Mouse (Mus musculus) embryonic facial prominence, embryonic 15.5 days (tissue): ENCODE results near the gene Amh. TPM values are rescaled to one million over a fixed set of nuclear protein-coding genes. Genes with fewer than 3 reads are reported as not detected.

ENCODE experiments used
- ATAC-seq: fragments of 200-750 bp; cut with Nextera tagmentation; 2 replicates; pipeline ENCODE4 v1.8.0; 2017; ENCODE audit warnings: low read depth, moderate TSS enrichment; ENCODE audit not compliant: insufficient number of reproducible peaks, low FRiP score, low TSS enrichment
- H3K27ac ChIP-seq: fragments of 300-500 bp; sonication (generic); replicated peaks from 2 replicates; pipeline ENCODE4 v1.5.1; 2015; ENCODE audit warnings: mild to moderate bottlenecking, inconsistent platforms
- H3K27me3 ChIP-seq: fragments of 300-500 bp; sonication (generic); 2 replicates; pipeline ENCODE4 v1.6.1; 2015; ENCODE audit warnings: inconsistent platforms
- H3K36me3 ChIP-seq: fragments of 300-500 bp; sonication (generic); 2 replicates; pipeline ENCODE4 v1.6.1; 2015; ENCODE audit warnings: mild to moderate bottlenecking, inconsistent platforms
- H3K4me1 ChIP-seq: fragments of 300-500 bp; sonication (generic); 2 replicates; pipeline ENCODE4 v1.6.1; 2015; ENCODE audit warnings: inconsistent platforms
- H3K4me2 ChIP-seq: fragments of 300-500 bp; sonication (generic); replicated peaks from 2 replicates; pipeline ENCODE4 v1.6.1; 2015; ENCODE audit warnings: mild to moderate bottlenecking, inconsistent platforms
- H3K4me3 ChIP-seq: fragments of 300-500 bp; sonication (generic); replicated peaks from 2 replicates; pipeline ENCODE4 v1.5.1; 2015; ENCODE audit warnings: mild to moderate bottlenecking, inconsistent platforms
- H3K9ac ChIP-seq: fragments of 300-500 bp; sonication (generic); 2 replicates; pipeline ENCODE4 v1.6.1; 2015; ENCODE audit warnings: inconsistent platforms
- H3K9me3 ChIP-seq: fragments of 300-500 bp; sonication (generic); replicated peaks from 2 replicates; pipeline ENCODE4 v1.6.1; 2016; ENCODE audit warnings: inconsistent platforms
- WGBS: fragments of 180-500 bp; shearing (Covaris S2); methylation state at CpG from one replicate; pipeline ENCODE4 v1.1.7; 2015; 5-methylcytosine and 5-hydroxymethylcytosine counted together
- polyA plus RNA-seq: library from polyadenylated mRNA; unstranded; fragments of >200 nt; fragmentation: Nextera tagmentation; extraction: Ambion mirVana; gene quantifications from 2 replicates; pipeline ENCODE4 v1.2.1, GENCODE M21; 2015

Amh gene
- polyA plus RNA-seq, 1 experiment from 2014 or later: 0.09 TPM

GRCm38 (mm10) chr10:80798150-80799006 lies 6.7 kb upstream of the Amh start, which contains the start of the genes Sf3a2 and Plekhj1:
TSS of gene Sf3a2 (plus strand) at chr10:80798198.
TSS of gene Plekhj1 (minus strand) at chr10:80798626.
- H3K4me3 ChIP-seq: peak within 1 kb of the TSS; percentile 94
- under 1% methylated on average over 102 of the region's 104 CpGs for WGBS
- H3K27ac ChIP-seq: peak within 1 kb of the TSS; percentile 99
- peaks cover 56% of the 10 kb centered on the region for H3K36me3 ChIP-seq
- peak within 1 kb of the TSS; percentile 92 for H3K9ac ChIP-seq
- no peaks in the 10 kb centered on the region for H3K9me3 ChIP-seq
- peak; percentile 92 for ATAC-seq
- peak within 1 kb of the TSS; percentile 69 for H3K4me2 ChIP-seq
- H3K27me3 ChIP-seq: no peaks in the 10 kb centered on the region
- H3K4me1 ChIP-seq: peaks cover 33% of the 10 kb centered on the region

GRCm38 (mm10) chr10:80799070-80799566 lies 5.9 kb upstream of the Amh start:
- H3K4me2 ChIP-seq: peak overlapping the region; percentile 69
- no peaks in the 10 kb centered on the region for H3K27me3 ChIP-seq
- H3K9me3 ChIP-seq: no peaks in the 10 kb centered on the region
- H3K4me1 ChIP-seq: peaks cover 33% of the 10 kb centered on the region
- peaks cover 56% of the 10 kb centered on the region for H3K36me3 ChIP-seq
- H3K9ac ChIP-seq: peak overlapping the region; percentile 92
- peak overlapping the region; percentile 99 for H3K27ac ChIP-seq
- no peak for ATAC-seq
- WGBS: 2% methylated on average over 18 of the region's 18 CpGs
- H3K4me3 ChIP-seq: peak overlapping the region; percentile 94

GRCm38 (mm10) chr10:80802204-80802912 lies 2.7 kb upstream of the Amh start:
- Histone ChIP-seq H3K27ac (no peak overlapping the region), H3K4me1 (peaks cover 32% of the 10 kb centered on the region), H3K4me2 (no peak overlapping the region), H3K9me3 (no peaks in the 10 kb centered on the region), H3K4me3 (no peak overlapping the region), H3K27me3 (no peaks in the 10 kb centered on the region), H3K36me3 (peaks cover 45% of the 10 kb centered on the region), H3K9ac (no peak overlapping the region)
- ATAC-seq: no peak
- WGBS: 87% methylated on average over 10 of the region's 10 CpGs

- peaks cover 45% of the 10 kb centered on the region for H3K36me3 ChIP-seq
- H3K27ac ChIP-seq: no peak overlapping the region
- no peak overlapping the region for H3K4me3 ChIP-seq
- H3K4me2 ChIP-seq: no peak overlapping the region
- peaks cover 38% of the 10 kb centered on the region for H3K4me1 ChIP-seq
- 86% methylated on average over 3 of the region's 3 CpGs for WGBS
- no peak overlapping the region for H3K9ac ChIP-seq
- no peak for ATAC-seq
- peaks cover under 1% of the 10 kb centered on the region; the same call in 1 of the 2 replicates for H3K27me3 ChIP-seq
- no peaks in the 10 kb centered on the region for H3K9me3 ChIP-seq
Observed at GRCm38 (mm10) chr10:80802996-80803395, 2.0 kb upstream of the Amh start.

- WGBS: 100% methylated on average over 2 of the region's 2 CpGs
- H3K36me3 ChIP-seq: peaks cover 45% of the 10 kb centered on the region
- ATAC-seq: no peak
Observed at GRCm38 (mm10) chr10:80804340-80804739, 703 bp upstream of the Amh start.

GRCm38 (mm10) chr10:80805322-80805721 lies 279 bp downstream of the Amh start:
- Histone ChIP-seq H3K27me3 (peaks cover 21% of the 10 kb centered on the region), H3K9ac (no peak overlapping the region), H3K4me3 (no peak overlapping the region), H3K36me3 (peaks cover 45% of the 10 kb centered on the region), H3K4me2 (no peak overlapping the region), H3K9me3 (no peaks in the 10 kb centered on the region), H3K27ac (no peak overlapping the region), H3K4me1 (peaks cover 47% of the 10 kb centered on the region)
- ATAC-seq: no peak
- WGBS: 73% methylated on average over 5 of the region's 5 CpGs

More at GRCm38 (mm10) chr10:80804340-80804739, 703 bp upstream of the Amh start:
- H3K4me3 ChIP-seq: no peak overlapping the region
- H3K4me2 ChIP-seq: no peak overlapping the region
- H3K27ac ChIP-seq: no peak overlapping the region
- H3K9ac ChIP-seq: no peak overlapping the region
- H3K9me3 ChIP-seq: no peaks in the 10 kb centered on the region
- peaks cover 51% of the 10 kb centered on the region for H3K4me1 ChIP-seq
- peaks cover 14% of the 10 kb centered on the region for H3K27me3 ChIP-seq

- peaks cover 44% of the 10 kb centered on the region for H3K4me1 ChIP-seq
- H3K9me3 ChIP-seq: no peaks in the 10 kb centered on the region
- H3K9ac ChIP-seq: no peak overlapping the region
- H3K27me3 ChIP-seq: peaks cover 26% of the 10 kb centered on the region
- ATAC-seq: peak; percentile 3; the same call in 1 of the 2 replicates
- 18% methylated on average over 3 of the region's 3 CpGs for WGBS
- no peak overlapping the region for H3K27ac ChIP-seq
- H3K4me2 ChIP-seq: no peak overlapping the region
- H3K4me3 ChIP-seq: no peak overlapping the region
- peaks cover 45% of the 10 kb centered on the region for H3K36me3 ChIP-seq
Observed at GRCm38 (mm10) chr10:80805925-80806324, 882 bp downstream of the Amh start.

- Histone ChIP-seq H3K9ac (peak overlapping the region; percentile 37), H3K4me1 (peaks cover 44% of the 10 kb centered on the region), H3K36me3 (peaks cover 39% of the 10 kb centered on the region), H3K27ac (peak overlapping the region; percentile 86), H3K4me3 (peak overlapping the region; percentile 47), H3K27me3 (peaks cover 26% of the 10 kb centered on the region), H3K4me2 (peak overlapping the region; percentile 92), H3K9me3 (no peaks in the 10 kb centered on the region)
- no peak for ATAC-seq
- WGBS: 40% methylated on average over 34 of the region's 34 CpGs
Observed at GRCm38 (mm10) chr10:80806341-80807056, 1.5 kb downstream of the Amh start.

GRCm38 (mm10) chr10:80807057-80807627 lies 2.1 kb downstream of the Amh start:
- H3K27me3 ChIP-seq: peaks cover 26% of the 10 kb centered on the region
- peak overlapping the region; percentile 86 for H3K27ac ChIP-seq
- peak overlapping the region; percentile 47 for H3K4me3 ChIP-seq
- H3K4me1 ChIP-seq: peaks cover 44% of the 10 kb centered on the region
- under 1% methylated on average over 55 of the region's 58 CpGs for WGBS
- peaks cover 33% of the 10 kb centered on the region for H3K36me3 ChIP-seq
- ATAC-seq: peak; percentile 80
- H3K4me2 ChIP-seq: peak overlapping the region; percentile 92
- H3K9ac ChIP-seq: peak overlapping the region; percentile 37
- no peaks in the 10 kb centered on the region for H3K9me3 ChIP-seq

GRCm38 (mm10) chr10:80808099-80808984 lies 3.3 kb downstream of the Amh start:
- peak overlapping the region; percentile 15 for H3K4me3 ChIP-seq
- no peak for ATAC-seq
- H3K4me1 ChIP-seq: peaks cover 44% of the 10 kb centered on the region
- H3K27me3 ChIP-seq: peaks cover 26% of the 10 kb centered on the region
- peak overlapping the region; percentile 92 for H3K4me2 ChIP-seq
- H3K9ac ChIP-seq: no peak overlapping the region; the same call in 1 of the 2 replicates
- 17% methylated on average over 40 of the region's 40 CpGs for WGBS
- peaks cover 21% of the 10 kb centered on the region for H3K36me3 ChIP-seq
- no peaks in the 10 kb centered on the region for H3K9me3 ChIP-seq
- no peak overlapping the region for H3K27ac ChIP-seq
